Mouse (Mus musculus) layer of hippocampus, postnatal 14 days (tissue): ENCODE measurements around the gene Ctsw. TPM values are rescaled to one million over a fixed set of nuclear protein-coding genes. Genes with fewer than 3 reads are reported as not detected.

Experiments used
- DNase-seq, 2 experiments: peaks; one replicate each; pipeline ENCODE4 v3.0.0; 2021 to 2022; ENCODE audit warnings: low spot score in 2 of 2, mixed read lengths in 1 of 2
- total RNA-seq, 2 experiments: library from RNA; stranded (reverse); gene quantifications; 2 replicates each; pipeline ENCODE4 v1.2.3; 2021

Gene Ctsw
- total RNA-seq, 2 experiments from 2014 or later: 0.41 to 1.2 TPM

GRCm38 (mm10) chr19:5463791-5464562 lies 4.3 kb downstream of the Ctsw start:
- peak; percentile 61 to 68 for DNase-seq

- DNase-seq: no peak
These were observed 5.1 kb downstream of the Ctsw start for GRCm38 (mm10) chr19:5463212-5463611.

- no peak for DNase-seq
These were observed 6.9 kb downstream of the Ctsw start for GRCm38 (mm10) chr19:5461411-5461810.

GRCm38 (mm10) chr19:5460465-5460911 lies 7.8 kb downstream of the Ctsw start, which contains the start of gene Fibp:
Gene Fibp, plus strand, starts transcription at chr19:5460615.
- DNase-seq: peak; percentile 87 to 91

GRCm38 (mm10) chr19:5459896-5460295 lies 8.4 kb downstream of the Ctsw start:
- DNase-seq: no peak

GRCm38 (mm10) chr19:5459019-5459418 lies 9.3 kb downstream of the Ctsw start:
- peak in 1 of 2 experiments; percentile 62 for DNase-seq

- DNase-seq: no peak
These were observed 10.4 kb downstream of the Ctsw start, which contains the start of gene Ccdc85b for GRCm38 (mm10) chr19:5457746-5458442. Gene Ccdc85b, minus strand, starts transcription at chr19:5457894.

- peak; percentile 96 to 97 for DNase-seq
These were observed 11.2 kb downstream of the Ctsw start for GRCm38 (mm10) chr19:5456922-5457745.

- no peak for DNase-seq
These were observed 11.9 kb downstream of the Ctsw start for GRCm38 (mm10) chr19:5456241-5456921.

- DNase-seq: no peak
These were observed 12.7 kb downstream of the Ctsw start for GRCm38 (mm10) chr19:5455568-5455967.

- DNase-seq: no peak
These were observed 13.3 kb downstream of the Ctsw start for GRCm38 (mm10) chr19:5455037-5455436.

GRCm38 (mm10) chr19:5451766-5452165 lies 16.5 kb downstream of the Ctsw start:
- DNase-seq: no peak

GRCm38 (mm10) chr19:5449673-5450072 lies 18.6 kb downstream of the Ctsw start:
- no peak for DNase-seq

- no peak for DNase-seq
These were observed 19.8 kb downstream of the Ctsw start for GRCm38 (mm10) chr19:5448354-5449150.

- DNase-seq: peak in 1 of 2 experiments; percentile 53
These were observed 20.6 kb downstream of the Ctsw start, which contains the start of gene Fosl1 for GRCm38 (mm10) chr19:5447515-5448353. Gene Fosl1, plus strand, starts transcription at chr19:5447547.

GRCm38 (mm10) chr19:5445747-5446146 lies 22.6 kb downstream of the Ctsw start:
- DNase-seq: no peak

GRCm38 (mm10) chr19:5444954-5445353 lies 23.4 kb downstream of the Ctsw start:
- no peak for DNase-seq

GRCm38 (mm10) chr19:5444371-5444908 lies 23.9 kb downstream of the Ctsw start:
- DNase-seq: no peak

- DNase-seq: no peak
These were observed 34.4 kb downstream of the Ctsw start for GRCm38 (mm10) chr19:5433951-5434350.
